Mouse (Mus musculus) lung, postnatal 0 days (tissue): ENCODE data around the gene Slc4a1.

Source experiments
- CTCF ChIP-seq: IDR thresholded peaks from 2 replicates; pipeline ENCODE4 v1.5.1; 2016; ENCODE audit warnings: antibody characterized with exemption, mild to moderate bottlenecking
- EP300 ChIP-seq: IDR thresholded peaks from 2 replicates; pipeline ENCODE4 v1.6.1; 2016; ENCODE audit warnings: antibody characterized with exemption, mild to moderate bottlenecking, control low read depth

DNA sequence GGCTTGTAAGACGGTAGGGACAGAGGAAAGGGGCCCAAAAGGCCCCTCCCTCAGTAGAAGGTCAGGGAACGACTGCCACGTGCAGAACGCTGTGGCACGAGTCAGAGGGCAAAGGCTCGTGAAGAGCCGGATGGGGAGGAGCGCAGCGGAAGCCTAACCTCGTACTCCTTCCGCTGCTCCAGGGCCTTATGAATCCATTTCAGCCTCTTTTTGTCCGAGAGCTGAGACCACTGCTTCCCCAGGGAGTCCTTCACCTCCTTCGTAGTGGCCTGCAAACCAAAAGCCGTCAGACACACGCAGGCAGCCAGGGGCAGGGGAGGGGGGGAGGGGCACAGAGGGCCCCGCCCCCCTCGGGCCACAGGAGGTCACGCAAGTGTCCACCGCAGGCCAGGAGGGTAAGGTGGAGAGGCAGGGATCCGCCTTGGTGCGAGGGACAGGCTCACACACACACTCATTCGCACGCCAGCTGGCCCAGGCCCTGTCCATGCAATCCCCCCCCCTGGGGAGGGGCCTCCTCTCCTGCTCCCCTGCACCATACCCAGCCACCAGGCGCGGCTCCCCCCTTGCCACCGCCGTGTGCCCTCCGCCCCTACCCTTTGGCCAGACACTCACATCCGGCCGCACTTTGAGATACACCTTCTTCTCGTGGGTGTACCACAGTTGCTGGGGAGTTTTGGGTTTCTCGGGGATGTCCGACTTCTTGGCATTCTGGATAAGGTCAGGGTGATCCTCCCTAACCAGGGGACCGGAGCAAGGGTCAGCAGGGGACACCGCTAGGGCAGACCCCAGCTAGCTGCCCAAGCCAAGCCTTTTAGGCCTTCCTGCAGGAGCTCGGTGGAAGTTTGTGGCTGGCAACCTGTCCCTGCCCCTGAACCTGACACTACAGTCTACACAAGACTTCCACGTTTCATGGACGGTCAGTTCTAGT is 55.0 kb downstream of the Slc4a1 start:
- TF ChIP-seq CTCF, result no peak
- no peak for TF ChIP-seq EP300
